Mouse (Mus musculus): ENCODE data around the gene Fam81a.

DNA sequence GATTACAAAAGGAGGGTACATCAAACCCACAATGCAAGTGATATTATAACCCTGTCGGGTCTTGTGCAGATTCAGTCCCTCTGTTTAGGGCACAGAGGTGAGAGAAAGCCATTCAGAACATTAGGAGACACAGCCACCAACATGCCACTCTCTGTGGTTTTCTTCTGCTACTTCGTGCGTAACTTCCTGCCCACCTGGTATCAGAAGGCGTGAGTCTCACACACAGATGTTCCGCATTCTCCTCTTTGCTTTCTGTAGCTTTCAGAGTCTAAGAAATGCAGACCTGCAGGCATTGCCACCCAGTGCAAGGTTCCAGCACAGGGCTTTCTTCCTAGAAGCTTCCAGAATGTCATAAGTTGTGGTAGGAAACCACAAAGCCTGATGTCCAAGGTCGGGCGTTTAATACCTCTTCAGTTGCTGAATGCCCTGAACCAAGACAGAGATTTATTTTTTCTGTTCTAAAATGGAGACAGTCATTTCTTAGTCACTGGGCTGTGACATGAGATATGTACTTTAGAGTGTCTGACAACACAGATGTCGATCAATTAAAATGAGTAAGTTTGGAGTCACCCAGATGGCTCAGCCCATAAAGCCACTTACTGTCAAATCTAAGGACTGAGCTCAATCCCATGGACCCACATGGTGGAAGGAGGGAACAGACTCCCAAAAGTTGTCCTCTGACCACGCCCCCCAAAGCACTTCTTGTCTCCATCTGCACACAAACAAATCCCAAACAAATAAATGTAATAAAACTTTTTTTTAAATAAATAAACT lies 62.1 kb downstream of the Fam81a start:
- TF ChIP-seq CTCF (IDR thresholded peaks at IDR 0.05; ENCODE audit: borderline replicate concordance, control insufficient read depth, extremely low read depth, insufficient read depth, low read length, poor library complexity) (no peak), POLR2A (IDR thresholded peaks at IDR 0.05; ENCODE audit: control insufficient read depth, extremely low read depth, insufficient read depth, low read length, poor library complexity) (no peak)
